Comparison of ENCODE assay signal across 9 mouse cellular contexts in genomic region chr11:5411577-5411976, GRCm38 (mm10). TPM values are rescaled to one million over a fixed set of nuclear protein-coding genes. Genes with fewer than 3 reads are reported as not detected.
DNase-seq lines count a peak whose midpoint lies in the region; ATAC-seq and TF ChIP-seq lines count a peak whose summit lies in the region.
"Had no signal": no experiment of that assay in that cellular context is flagged by ENCODE, and none has a peak within 500 bp of the region (broad histone marks: within the 10 kb centered on the region; RNA-seq: fewer than 3 reads in every experiment).

No protein-coding gene starts in this region.

- no peak overlapping the region for H3K4me3 ChIP-seq in forebrain, embryonic 13.5 days
- H3K4me3 ChIP-seq in liver, embryonic 11.5 days (ENCODE audit: low read depth, low read length) = no peak overlapping the region
- no peak overlapping the region for H3K4me3 ChIP-seq in thymus, adult 2 months (ENCODE audit: control insufficient read depth, insufficient read depth, low read length)
- H3K4me3 ChIP-seq: neural tube, embryonic 12.5 days had no signal

- H3K4me2 ChIP-seq in forebrain, embryonic 13.5 days = peak overlapping the region; percentile 0; the same call in 1 of the 2 replicates
- no peak overlapping the region for H3K4me2 ChIP-seq in liver, embryonic 11.5 days
- H3K4me2 ChIP-seq: neural tube, embryonic 12.5 days had no signal

- TF ChIP-seq CTCF in thymus, adult 2 months (IDR thresholded peaks at IDR 0.05; ENCODE audit: borderline replicate concordance, control insufficient read depth, extremely low read depth, insufficient read depth, low read length, poor library complexity) = no peak

- 25% methylated on average over 9 of the region's 9 CpGs for WGBS in forebrain, embryonic 13.5 days
- WGBS in liver, embryonic 11.5 days = 57% methylated on average over 9 of the region's 9 CpGs
- 3% methylated on average over 9 of the region's 9 CpGs for WGBS in thymus, adult 2 months

- H3K9ac ChIP-seq in forebrain, embryonic 13.5 days = no peak overlapping the region
- H3K9ac ChIP-seq in liver, embryonic 11.5 days (ENCODE audit: low read depth, low read length) = no peak overlapping the region
- H3K9ac ChIP-seq: neural tube, embryonic 12.5 days had no signal

- H3K36me3 ChIP-seq in forebrain, embryonic 13.5 days (ENCODE audit: poor library complexity, severe bottlenecking) = no peaks in the 10 kb centered on the region
- no peaks in the 10 kb centered on the region for H3K36me3 ChIP-seq in liver, embryonic 11.5 days (ENCODE audit: control insufficient read depth, insufficient read depth, low read length)
- no peaks in the 10 kb centered on the region for H3K36me3 ChIP-seq in thymus, adult 2 months (ENCODE audit: control insufficient read depth, insufficient read depth, low read length)
- H3K36me3 ChIP-seq: neural tube, embryonic 12.5 days had no signal

- no peaks in the 10 kb centered on the region for H3K27me3 ChIP-seq in forebrain, embryonic 13.5 days
- no peaks in the 10 kb centered on the region for H3K27me3 ChIP-seq in liver, embryonic 11.5 days (replicated peaks; ENCODE audit: control insufficient read depth, insufficient read depth, low read length)
- no peaks in the 10 kb centered on the region for H3K27me3 ChIP-seq in thymus, adult 2 months (ENCODE audit: control insufficient read depth, insufficient read depth, low read length)
- H3K27me3 ChIP-seq: neural tube, embryonic 12.5 days had no signal

- DNase-seq in cerebellum, postnatal 10 days = peak; percentile 58 to 67
- no peak for DNase-seq in cerebellum, adult 18-20 months
- no peak for DNase-seq in liver, embryonic 11.5 days (ENCODE audit: low spot score)
- peak; percentile 79 for DNase-seq in thymus, adult 2 months
- no peak for DNase-seq in frontal cortex, adult 2 months (ENCODE audit: extremely low spot score in 1 of 2, low spot score in 1 of 2)
- DNase-seq in yolk sac, embryonic 10.5 days (ENCODE audit: low spot score) = no peak

- no peak for TF ChIP-seq POLR2A in thymus, adult 2 months (IDR thresholded peaks at IDR 0.05; ENCODE audit: control insufficient read depth, extremely low read depth, insufficient read depth, low read length, poor library complexity)

- peaks cover 47% of the 10 kb centered on the region for H3K4me1 ChIP-seq in forebrain, embryonic 13.5 days
- peaks cover 28% of the 10 kb centered on the region for H3K4me1 ChIP-seq in liver, embryonic 11.5 days (replicated peaks; ENCODE audit: control insufficient read depth, insufficient read depth, low read length)
- H3K4me1 ChIP-seq in thymus, adult 2 months (replicated peaks; ENCODE audit: control insufficient read depth, insufficient read depth, low read length) = peaks cover 31% of the 10 kb centered on the region

- ATAC-seq in CD4-positive, CD25-positive, alpha-beta regulatory T cell, adult 4 months = peak; percentile 89
- ATAC-seq in forebrain, embryonic 13.5 days = peak; percentile 50; the same call in 1 of the 2 replicates
- 0 out of 2 replicates have a peak, but pooled peaks have one; percentile 29 for ATAC-seq in liver, embryonic 11.5 days (replicated peaks; ENCODE audit: low FRiP score)

- no peaks in the 10 kb centered on the region for H3K9me3 ChIP-seq in forebrain, embryonic 13.5 days (replicated peaks)
- H3K9me3 ChIP-seq in liver, embryonic 11.5 days (ENCODE audit: control insufficient read depth, low read length) = no peaks in the 10 kb centered on the region
- H3K9me3 ChIP-seq: neural tube, embryonic 12.5 days had no signal

- 0 out of 2 replicates have a peak overlapping the region, but pooled peaks have one; percentile 8 for H3K27ac ChIP-seq in forebrain, embryonic 13.5 days
- H3K27ac ChIP-seq in liver, embryonic 11.5 days (ENCODE audit: low read depth, low read length) = no peak overlapping the region
- no peak overlapping the region for H3K27ac ChIP-seq in thymus, adult 2 months (ENCODE audit: control insufficient read depth, insufficient read depth, low read length)
- H3K27ac ChIP-seq: neural tube, embryonic 12.5 days had no signal

RNA-seq across cellular contexts. Expression of gene Znrf3, which starts 33.1 kb away (rescaled TPM):
- polyA plus RNA-seq in CD4-positive, CD25-positive, alpha-beta regulatory T cell, adult 4 months (2017; shearing (Covaris generic)) = 10 to 100 TPM; 21.3 to 24.1 TPM
- 9.2 and 10.8 TPM in 2 replicates for polyA plus RNA-seq in forebrain, embryonic 13.5 days (2015; fragmentation: Nextera tagmentation; extraction: Ambion mirVana)
- 9.0 and 9.1 TPM in 2 replicates for polyA plus RNA-seq in liver, embryonic 11.5 days (2014; fragmentation: Nextera tagmentation; extraction: Ambion mirVana)
- 17.3 and 22.4 TPM in 2 replicates for polyA plus RNA-seq in thymus, adult 2 months (2012; rRNA removed)
- 6.8 and 8.2 TPM in 2 replicates for polyA plus RNA-seq in frontal cortex, adult 2 months (2012; rRNA removed)

Comparison
In these comparisons a context has a peak if more than half of its experiments do, and no peak if none do; other contexts are left out.
1. DNase-seq: peak in cerebellum, postnatal 10 days (2 of 2) and thymus, adult 2 months (single experiment); none in cerebellum, adult 18-20 months (0 of 2), liver, embryonic 11.5 days (single experiment), frontal cortex, adult 2 months (0 of 2) and yolk sac, embryonic 10.5 days (single experiment).
2. ATAC-seq: peak in every context shown above with its lines; median percentile 89 in CD4-positive, CD25-positive, alpha-beta regulatory T cell, adult 4 months; 50 in forebrain, embryonic 13.5 days; 29 in liver, embryonic 11.5 days.